Mouse (Mus musculus): ENCODE results near the gene Cox17. TPM values are rescaled to one million over a fixed set of nuclear protein-coding genes. Genes with fewer than 3 reads are reported as not detected.
"Not testable (repeated sequence)": the region's sequence is repeated elsewhere in the genome, so short reads cannot be mapped to it uniquely, and the experiment has no call there.

Cox17 gene
- 100 to 1,000 TPM; 176 to 177 TPM for total RNA-seq (2021)
- long read RNA-seq, experiment 1, transcript Cox17-204 (2 exons, 2,396 nt), result minor isoform, 12 of 188 reads
- long read RNA-seq, experiment 1, transcript Cox17-201 (3 exons, 444 nt), result major isoform, 170 of 188 reads
- long read RNA-seq, experiment 1, partial matches to known transcripts, result 1 of 188 reads
- long read RNA-seq, experiment 1, other reads (novel, unspliced or antisense), result 5 of 188 reads
- long read RNA-seq, experiment 2, transcript Cox17-201 (3 exons, 444 nt), result major isoform, 157 of 174 reads
- long read RNA-seq, experiment 2, transcript Cox17-204 (2 exons, 2,396 nt), result minor isoform, 13 of 174 reads
- long read RNA-seq, experiment 2, partial matches to known transcripts, result 0 of 174 reads
- long read RNA-seq, experiment 2, other reads (novel, unspliced or antisense), result 4 of 174 reads

GRCm38 (mm10) chr16:38346529-38347325 is at the start of gene Cox17, which contains the start of gene Gm21987:
TSS of gene Cox17 (plus strand) at chr16:38346991.
TSS of gene Gm21987 (plus strand) at chr16:38347040.
- DNase-seq (ENCODE audit: low spot score), result peak; percentile 96

DNA sequence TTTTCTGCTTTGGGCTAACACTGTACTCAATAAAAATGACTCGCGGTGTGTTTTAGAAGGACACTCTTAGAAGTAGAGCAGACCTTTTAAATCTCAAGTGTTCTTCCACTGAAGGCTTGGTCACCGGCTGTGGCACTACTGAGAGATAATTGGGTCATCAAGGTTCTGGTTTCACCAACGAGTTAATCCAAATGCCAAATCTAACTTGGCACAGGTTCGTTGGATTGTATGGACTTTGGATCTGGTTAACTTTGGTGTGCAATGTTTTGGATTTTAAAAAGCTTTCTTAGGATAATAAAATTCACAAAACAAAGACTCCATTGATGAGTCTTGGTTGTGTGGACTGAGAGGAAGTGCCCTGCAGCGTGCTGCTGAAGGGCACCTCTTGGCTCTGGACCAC is 48.4 kb upstream of the Cox17 start:
- no peak for DNase-seq (ENCODE audit: low spot score)

- no peak for DNase-seq (ENCODE audit: low spot score)
These were observed 44.4 kb upstream of the Cox17 start for GRCm38 (mm10) chr16:38302367-38302766.

DNA sequence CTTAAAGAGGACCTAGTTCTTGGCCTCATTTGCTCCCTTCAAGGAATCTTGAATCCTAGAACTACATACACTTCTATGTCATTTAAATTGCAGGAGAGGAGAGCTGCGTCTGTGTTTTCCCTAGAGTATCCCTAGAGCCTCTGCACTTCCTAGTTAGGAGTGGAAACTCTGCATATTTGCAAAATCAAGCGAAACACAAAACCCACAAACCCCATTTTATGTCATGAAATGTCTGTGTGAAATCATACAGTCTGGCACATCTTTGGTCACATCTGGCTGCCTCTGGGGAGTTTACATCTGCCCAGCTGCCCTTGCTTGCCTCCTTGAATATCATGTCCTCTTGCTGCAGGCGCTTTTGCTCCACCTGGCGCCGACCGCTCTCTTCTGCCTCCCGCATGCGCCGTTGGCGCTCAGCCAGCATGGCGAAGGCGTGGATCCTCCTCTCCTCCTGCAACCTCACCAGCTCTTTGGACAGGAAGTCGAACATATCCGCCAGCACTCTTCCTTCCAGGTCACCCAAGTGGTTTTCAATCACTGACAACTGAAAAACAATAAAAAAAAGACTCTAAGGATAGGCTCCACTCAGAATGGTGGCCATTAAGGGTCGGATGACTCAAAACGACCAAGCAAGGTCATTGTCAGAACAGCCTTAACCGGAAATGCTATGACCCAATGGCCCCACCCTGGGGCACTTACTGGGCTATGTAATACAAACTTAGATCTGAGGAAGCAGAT is 42.2 kb upstream of the Cox17 start:
- DNase-seq (ENCODE audit: low spot score), result peak; percentile 17

DNA sequence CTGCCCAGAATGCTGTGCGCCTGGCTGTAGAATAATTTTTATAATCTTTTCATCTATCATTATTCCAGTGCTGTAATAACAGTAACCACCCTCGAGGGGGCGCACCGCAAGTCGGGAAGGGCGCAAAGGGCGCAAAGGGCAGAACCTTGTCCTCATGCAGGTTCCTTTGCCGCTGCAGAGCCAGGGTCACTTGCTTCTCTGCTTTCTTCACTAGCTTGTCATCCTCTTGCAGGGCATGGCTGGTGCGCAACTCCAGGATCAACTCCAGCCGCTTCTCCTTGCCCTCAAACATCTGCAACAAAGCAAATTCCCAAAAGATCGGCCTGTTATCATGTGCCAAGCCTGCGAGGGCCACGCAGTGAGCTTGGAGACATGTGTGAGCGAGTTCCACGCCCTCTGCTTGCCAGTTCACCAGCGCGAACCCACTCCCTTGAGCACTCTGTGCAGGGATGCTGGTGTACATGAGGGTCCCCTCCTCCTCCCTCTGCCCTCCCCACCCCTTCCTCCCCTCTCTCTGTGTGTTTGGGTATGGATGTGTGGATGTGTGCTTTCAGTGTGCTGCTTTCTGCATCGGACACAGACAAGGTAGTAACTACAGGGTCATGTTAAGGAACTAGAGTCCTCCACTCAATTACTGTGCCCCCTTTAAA is 40.1 kb upstream of the Cox17 start:
- peak; percentile 5 for DNase-seq (ENCODE audit: low spot score)

DNA sequence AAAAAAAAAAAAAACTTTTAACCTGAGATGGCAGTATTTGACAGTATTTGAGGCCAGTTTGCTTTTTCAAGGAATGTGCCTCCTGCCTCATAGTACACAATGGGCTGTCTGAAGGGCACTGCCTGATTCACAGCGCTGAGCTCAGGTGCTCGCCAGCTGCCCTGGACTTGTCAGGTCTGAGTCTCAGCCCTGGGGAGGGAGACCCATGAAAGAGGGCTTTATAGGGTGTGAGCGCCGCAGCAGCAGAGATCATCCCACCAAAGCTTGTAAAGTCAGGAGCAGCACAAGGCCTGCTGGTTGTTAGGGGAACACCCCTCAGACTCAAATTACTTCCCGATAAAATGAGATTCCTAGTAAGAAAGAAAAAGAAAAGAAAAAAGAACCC is 39.6 kb upstream of the Cox17 start:
- DNase-seq (ENCODE audit: low spot score), result no peak

GRCm38 (mm10) chr16:38307651-38308050 is 39.1 kb upstream of the Cox17 start:
- DNase-seq (ENCODE audit: low spot score), result no peak

DNA sequence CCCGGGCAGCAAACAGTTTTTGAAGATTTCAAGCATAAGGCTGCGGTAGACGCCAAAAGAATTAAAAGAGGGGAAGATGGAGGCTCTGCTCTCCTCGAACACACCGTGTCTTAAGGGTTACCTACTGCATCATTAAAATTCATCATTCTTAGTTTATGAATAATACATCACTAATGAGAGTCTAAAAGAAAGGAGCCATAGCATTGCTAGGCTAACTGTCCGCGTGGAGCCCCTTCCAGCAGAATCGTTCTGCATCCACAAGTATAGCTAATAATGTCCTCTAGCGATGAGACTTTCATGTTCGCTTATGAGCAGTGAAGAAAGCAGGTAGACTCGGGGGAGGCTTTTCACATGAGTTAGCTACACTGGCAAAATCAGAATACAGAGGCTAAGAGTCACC is 38.6 kb upstream of the Cox17 start:
- DNase-seq (ENCODE audit: low spot score), result no peak

GRCm38 (mm10) chr16:38318492-38318891 is 28.3 kb upstream of the Cox17 start:
- no peak for DNase-seq (ENCODE audit: low spot score)

DNA sequence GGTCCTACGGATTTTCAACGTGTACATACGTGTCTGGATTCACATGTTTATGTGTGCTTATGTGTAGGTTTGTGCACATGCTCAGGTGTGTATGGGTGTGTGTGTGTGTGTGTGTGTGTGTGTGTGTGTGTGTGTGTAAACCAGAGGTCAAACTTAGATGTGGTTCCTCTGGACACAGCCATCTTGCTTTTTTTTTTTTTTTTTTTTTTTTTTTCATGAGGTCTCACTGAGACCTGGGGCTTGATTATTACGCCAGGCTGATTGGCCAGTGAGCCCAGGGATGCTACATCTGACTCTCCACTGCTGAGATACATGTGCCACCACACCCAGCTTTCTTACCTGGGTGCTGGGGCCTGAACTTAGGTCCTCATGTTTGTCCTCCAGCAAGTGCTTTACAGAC is 27.7 kb upstream of the Cox17 start:
- DNase-seq (ENCODE audit: low spot score), result no peak

GRCm38 (mm10) chr16:38321452-38321935 is 25.3 kb upstream of the Cox17 start:
- peak; percentile 16 for DNase-seq (ENCODE audit: low spot score)

DNA sequence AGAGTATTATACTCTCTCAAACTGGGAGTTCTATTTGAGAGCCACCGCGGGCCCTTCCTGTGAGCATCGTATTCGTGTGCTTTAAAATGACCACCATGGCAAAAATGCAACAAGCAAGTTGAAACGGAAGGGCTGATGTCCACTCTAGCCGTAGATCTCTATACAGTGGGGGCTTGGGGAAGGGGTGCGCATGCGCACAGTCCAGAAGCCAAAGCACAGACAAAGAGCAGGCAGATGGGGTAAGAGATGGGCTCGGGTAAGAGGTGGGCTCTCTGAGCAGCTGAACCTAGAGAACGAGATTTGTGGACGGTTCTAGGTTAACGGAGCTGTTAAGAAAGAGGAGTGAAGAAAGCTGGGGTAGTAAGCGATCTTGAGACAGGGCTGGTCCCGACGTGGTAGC is 22.5 kb upstream of the Cox17 start:
- no peak for DNase-seq (ENCODE audit: low spot score)

DNA sequence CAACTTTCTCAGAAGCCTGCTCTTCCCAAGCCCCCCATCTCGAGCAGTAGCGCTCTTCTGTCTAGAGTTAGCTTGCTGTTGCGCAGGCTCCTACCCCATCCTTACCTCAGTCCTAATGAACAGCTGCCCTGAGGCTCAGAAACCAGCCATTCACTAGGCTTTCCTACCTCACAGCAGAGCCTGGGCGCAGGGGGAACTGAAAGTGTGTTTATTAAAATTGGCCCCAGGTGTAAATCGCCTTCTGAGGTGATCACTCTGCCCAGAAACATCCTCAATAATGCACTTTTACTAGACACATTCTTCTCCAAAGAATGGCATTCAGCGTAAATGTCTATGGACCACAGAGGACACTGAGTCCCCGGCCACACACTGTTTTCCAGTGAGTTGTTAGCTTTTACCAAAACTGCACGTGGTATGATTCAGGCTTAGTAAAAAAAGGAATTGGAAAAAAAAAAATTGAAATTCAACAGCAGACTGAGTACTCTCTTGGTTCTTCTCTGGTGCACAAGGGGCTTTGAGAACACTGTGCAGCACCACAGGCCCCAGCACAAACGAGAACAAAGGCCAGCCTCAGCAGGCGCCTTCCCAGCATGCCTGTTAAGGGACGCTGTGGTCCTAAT is 19.9 kb upstream of the Cox17 start:
- DNase-seq (ENCODE audit: low spot score), result no peak

DNA sequence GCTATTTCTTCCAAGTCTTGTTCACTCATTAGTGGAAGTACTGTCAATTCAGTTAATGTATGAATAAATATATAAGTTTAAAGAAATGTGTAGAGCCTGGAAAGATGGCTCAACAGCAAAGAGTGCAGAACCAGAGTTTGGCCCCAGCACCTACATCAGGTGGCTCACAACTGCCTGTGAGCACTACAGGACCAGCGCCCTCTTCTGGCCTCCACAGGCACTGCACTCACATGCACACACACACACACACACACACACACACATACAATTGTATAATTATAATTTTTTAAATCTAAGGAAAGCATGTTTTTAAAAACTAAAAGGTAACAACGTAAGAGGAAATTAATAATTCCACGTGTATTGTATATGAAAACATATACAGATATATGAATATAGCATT is 17.5 kb upstream of the Cox17 start:
- no peak for DNase-seq (ENCODE audit: low spot score)

GRCm38 (mm10) chr16:38334431-38334830 is 12.4 kb upstream of the Cox17 start:
- DNase-seq (ENCODE audit: low spot score), result no peak

DNA sequence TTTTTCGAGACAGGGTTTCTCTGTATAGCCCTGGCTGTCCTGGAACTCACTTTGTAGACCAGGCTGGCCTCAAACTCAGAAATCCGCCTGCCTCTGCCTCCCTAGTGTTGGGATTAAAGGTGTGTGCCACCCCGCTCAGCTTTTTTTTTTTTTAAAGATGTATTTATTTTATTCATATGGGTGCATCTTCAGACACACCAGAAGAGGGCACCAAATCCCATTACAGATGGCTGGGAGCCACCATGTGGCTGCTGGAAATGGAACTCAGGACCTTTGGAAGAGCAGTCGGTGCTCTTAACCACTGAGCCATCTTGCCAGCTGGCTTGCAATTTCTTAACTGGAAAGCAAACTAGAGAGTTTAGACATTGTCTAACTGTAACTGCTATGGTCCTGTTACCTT is 8.7 kb upstream of the Cox17 start:
- DNase-seq (ENCODE audit: low spot score), result not testable (repeated sequence)

GRCm38 (mm10) chr16:38341396-38342324 is 5.1 kb upstream of the Cox17 start, which contains the start of gene Maats1:
TSS of gene Maats1 (minus strand) at chr16:38342143.
- peak; percentile 72 for DNase-seq (ENCODE audit: low spot score)

DNA sequence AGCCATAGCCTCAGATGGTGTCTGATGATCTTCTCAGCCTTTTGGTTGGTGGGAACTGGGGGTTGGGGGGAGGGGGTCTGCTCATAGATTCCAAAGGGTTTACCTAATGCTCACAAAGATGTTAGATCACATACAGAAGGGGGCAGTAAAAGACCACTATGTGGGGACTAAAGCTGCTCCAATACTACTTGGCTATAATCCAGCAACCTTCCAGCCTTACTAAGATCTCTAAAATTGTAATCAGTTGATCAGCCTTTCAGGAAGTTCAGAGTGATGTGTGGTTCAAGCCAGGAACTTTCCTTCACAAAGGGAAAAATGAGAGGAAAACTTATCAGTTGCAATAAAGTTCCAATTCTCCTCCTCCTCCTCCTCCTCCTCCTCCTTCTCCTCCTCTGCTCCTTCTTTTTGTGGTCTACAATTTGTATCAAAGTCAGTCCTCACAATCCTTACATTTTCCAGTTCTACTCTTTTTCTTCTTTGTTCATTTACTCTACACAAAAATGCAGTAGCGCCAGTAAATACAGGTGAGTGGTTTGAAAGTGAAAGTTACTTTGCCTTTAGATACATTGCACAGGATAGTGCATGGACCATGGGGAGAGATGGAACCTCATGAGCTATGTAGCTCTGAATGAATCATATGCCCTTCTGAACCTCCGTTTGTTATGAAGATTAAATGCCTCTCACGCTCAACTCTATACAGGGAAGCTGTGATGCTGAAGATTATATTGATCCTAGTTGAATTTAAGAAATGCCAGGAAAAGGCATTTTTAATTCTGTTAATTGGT is 1.7 kb upstream of the Cox17 start:
- peak; percentile 39 for DNase-seq (ENCODE audit: low spot score)

- no peak for DNase-seq (ENCODE audit: low spot score)
These were observed 797 bp downstream of the Cox17 start for GRCm38 (mm10) chr16:38347588-38347987.
